Mouse (Mus musculus) liver, adult (tissue): ENCODE data around the gene Gigyf2.
A peak's percentile ranks its signal among the peaks of the same experiment; 100 is the strongest.

Experiments used
- GATA4 ChIP-seq: IDR thresholded peaks from 2 replicates; pipeline ENCODE4 v1.6.1; 2014; ENCODE audit warnings: mild to moderate bottlenecking, low read length; ENCODE audit not compliant: insufficient replicate concordance

The Gigyf2 gene

GRCm38 (mm10) chr1:87326742-87327163 is at the start of gene Gigyf2:
TSS of gene Gigyf2 (plus strand) at chr1:87326998.
- peak; percentile 0; the same call in 1 of the 2 replicates for TF ChIP-seq GATA4

DNA sequence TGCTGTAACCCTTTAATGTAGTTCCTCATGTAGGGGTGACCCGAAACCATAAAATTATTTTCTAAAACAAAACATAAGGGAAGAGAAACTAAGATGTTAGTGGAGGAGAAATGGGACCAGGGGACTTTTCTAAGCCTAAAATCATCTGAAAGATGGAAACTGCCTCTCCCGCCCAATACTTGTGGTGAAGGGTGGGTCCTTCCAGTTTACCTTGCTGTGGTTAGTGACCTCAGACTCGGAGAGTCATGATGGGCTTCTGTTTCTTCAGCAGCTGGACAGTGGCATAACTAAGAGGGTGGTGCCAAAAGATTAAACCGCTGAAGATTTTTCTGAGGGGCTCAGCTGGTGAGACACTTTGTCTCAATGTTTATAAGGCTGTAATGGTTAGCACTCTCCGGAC is 46.5 kb upstream of the Gigyf2 start:
- TF ChIP-seq GATA4: no peak

GRCm38 (mm10) chr1:87281599-87282412 is 45.0 kb upstream of the Gigyf2 start:
- no peak for TF ChIP-seq GATA4

DNA sequence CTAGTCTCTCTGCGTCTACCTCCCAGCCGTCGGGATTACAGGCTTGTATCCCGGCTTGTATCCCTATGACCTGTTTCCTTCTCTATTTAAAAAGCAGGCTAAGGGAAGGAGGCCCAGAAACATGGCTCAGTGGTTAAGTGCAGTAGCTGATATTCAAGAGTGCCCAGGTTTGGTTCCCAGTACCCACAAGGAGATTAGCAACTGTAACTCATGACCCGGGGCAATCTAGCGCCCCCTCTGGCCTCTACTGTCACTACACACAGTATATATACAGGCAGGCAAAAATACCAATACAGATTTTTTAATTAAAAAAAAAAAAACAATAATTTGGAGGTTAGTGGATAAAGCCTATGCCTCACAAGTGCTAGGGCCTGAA is 44.4 kb upstream of the Gigyf2 start:
- TF ChIP-seq GATA4: no peak

DNA sequence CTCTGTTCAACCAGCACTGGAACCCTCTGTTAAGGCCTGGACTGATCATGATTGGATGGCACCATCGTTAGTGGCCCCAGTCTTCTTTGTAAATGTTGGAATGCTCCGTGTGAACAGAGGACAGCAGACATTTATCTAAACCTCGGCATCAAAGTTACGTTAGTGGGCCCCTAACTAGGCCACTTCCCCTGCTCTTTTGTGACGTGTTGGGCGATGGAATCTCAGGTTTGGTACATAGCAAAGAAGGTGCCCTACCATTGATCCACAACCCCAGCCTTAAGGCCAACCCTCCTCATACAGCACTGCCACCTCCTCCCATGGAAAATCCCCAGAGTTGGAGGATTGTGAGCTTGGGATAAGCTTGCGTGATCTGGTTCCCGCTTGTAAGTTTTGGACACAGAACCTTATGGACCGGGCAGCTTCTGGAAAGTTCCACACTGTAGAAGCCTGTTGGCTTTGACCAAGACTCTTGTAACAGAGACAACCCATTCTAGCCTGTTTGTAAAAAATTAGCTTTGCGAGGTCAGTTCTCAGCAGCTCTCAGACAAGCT is 43.3 kb upstream of the Gigyf2 start:
- no peak for TF ChIP-seq GATA4

DNA sequence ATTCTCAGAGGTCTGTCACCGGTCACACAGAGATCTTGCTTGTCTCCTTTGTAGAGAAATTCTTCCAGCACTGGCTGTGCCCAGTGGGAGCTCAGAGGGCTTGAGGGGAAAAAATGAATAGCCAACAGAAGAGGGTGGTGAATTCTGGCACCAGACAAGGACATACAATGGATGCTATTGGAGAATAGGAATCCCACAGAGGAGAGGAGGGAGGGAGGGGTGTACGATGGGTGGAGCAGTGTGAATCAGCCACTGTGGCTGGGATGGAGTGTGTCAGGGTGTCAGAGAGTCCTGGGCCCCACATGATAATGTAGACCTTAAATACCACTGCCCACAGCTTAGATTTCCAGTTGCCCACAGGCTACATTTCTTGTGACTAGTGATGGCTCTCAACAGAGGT is 39.7 kb upstream of the Gigyf2 start:
- no peak for TF ChIP-seq GATA4

- no peak for TF ChIP-seq GATA4
These were observed 35.4 kb upstream of the Gigyf2 start for GRCm38 (mm10) chr1:87291416-87291815.

- TF ChIP-seq GATA4: no peak
These were observed 34.2 kb upstream of the Gigyf2 start for GRCm38 (mm10) chr1:87292420-87293190.

GRCm38 (mm10) chr1:87294063-87294710 is 32.6 kb upstream of the Gigyf2 start:
- TF ChIP-seq GATA4: no peak

DNA sequence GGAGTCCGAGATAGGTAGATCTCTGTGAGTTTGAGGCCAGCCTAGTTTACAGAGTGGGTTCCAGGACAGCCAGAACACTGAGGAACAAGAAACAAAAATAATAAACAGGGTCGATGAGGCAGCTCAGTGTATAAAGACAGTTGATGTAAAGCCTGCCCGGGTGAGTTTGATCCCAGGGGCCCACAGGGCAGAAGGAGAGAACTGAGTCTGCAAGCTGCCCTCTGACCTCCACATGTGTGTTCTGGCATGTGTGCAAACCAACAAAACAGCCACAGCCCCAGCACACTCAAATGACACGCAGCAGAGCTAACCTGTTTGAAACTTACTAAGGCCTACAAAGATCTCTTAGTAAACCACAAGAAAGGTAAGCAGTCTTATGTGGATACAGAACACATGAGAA is 31.8 kb upstream of the Gigyf2 start:
- TF ChIP-seq GATA4: no peak

- TF ChIP-seq GATA4: no peak
These were observed 29.4 kb upstream of the Gigyf2 start for GRCm38 (mm10) chr1:87297346-87297925.

DNA sequence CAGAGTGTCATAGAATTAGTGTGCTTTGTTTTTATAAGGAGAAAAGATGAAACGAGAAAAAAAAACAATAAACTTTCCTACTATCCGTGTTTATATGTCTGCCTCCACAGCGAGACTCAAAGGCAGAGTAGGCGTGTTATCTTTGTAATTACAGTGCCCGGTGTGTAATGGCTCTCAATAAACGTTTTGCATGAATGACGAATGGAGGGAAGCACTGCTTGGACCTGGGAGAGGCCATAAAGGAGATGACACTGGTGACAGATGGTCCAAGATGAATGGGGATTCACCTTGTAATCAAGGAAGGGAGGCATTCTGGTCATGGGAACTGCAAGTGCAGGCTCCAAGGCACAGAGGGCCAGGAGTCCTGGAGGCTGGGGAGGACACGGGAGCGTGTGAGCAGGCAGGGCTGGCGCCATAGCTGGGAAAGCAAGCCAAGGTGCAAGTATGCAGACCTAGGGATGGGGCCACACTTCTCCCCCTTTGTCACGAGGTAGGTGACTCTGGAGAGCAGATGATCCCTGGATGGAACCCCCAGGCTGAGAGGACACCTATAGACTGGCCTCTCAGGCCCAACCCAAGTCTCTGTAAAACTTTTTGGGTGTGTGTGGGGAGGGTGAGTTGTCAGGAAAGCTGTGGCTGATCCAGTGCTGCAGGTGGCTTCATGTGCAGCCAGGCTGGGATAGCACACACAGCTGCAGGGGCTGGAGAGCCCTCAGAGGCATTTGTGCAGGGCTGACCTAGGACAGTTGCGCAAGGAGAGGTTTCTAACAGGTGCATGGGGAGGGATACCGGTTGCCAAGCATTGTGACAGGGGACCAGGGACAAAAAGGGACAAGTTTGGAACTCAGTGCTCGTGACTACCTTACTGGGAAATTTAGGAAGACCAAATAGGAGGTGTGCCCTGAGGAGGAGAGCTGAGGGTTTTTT is 26.2 kb upstream of the Gigyf2 start:
- TF ChIP-seq GATA4: no peak

- TF ChIP-seq GATA4: no peak
These were observed 24.8 kb upstream of the Gigyf2 start for GRCm38 (mm10) chr1:87301971-87302370.

DNA sequence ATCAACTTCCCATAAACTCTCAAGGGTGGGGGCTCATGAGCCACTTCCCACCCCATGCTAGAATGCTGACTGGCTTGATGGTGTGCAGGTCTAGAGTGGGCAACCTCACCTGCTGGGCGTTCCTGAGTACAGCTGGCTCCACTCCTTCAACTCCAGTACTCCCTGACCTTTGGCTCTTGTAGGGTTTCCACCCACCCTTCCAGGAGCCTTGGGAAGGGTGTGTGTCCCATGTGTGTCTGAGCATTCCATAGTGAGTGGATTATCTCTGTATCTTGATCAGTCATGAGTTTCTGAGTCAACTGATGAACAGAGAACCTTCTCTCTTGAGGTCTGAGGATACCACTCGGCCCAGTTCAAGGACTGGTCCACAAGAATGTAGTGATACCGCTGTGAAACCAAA is 17.8 kb upstream of the Gigyf2 start:
- no peak for TF ChIP-seq GATA4

- TF ChIP-seq GATA4: no peak
These were observed 17.2 kb upstream of the Gigyf2 start for GRCm38 (mm10) chr1:87309621-87310020.

DNA sequence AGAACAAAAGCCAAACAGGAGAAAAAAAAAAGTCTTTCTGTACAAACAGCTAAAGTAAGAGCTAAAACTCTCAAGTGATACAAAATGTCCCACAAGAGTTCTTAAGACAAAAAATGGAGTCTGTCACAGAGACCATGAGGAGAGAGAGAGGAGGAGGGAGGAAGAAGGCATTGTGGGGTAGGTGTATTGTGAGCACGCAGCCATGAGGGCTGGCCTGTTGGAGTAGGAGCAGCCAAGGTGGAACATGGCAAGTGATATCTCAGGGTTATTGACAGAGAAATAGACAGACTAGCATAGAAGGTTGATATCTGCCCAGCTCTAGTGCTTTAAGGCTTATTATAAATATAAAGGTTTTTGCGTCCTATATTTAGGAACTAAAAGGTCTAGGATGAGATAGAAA is 14.1 kb upstream of the Gigyf2 start:
- no peak for TF ChIP-seq GATA4
